Mouse (Mus musculus) olfactory bulb, adult 2 months (tissue): ENCODE data around the gene Serpinb6e.

Experiments used
- CTCF ChIP-seq: fragments of 200-500 bp; IDR thresholded peaks from 2 replicates; pipeline ENCODE4 v1.5.1; 2012; ENCODE audit warnings: low read depth, mild to moderate bottlenecking, low read length, moderate library complexity; ENCODE audit not compliant: insufficient read depth
- POLR2A ChIP-seq: fragments of 200-500 bp; IDR thresholded peaks from 2 replicates; pipeline ENCODE4 v1.6.1; 2012; ENCODE audit warnings: mild to moderate bottlenecking, low read depth, low read length, moderate library complexity; ENCODE audit not compliant: insufficient read depth

DNA sequence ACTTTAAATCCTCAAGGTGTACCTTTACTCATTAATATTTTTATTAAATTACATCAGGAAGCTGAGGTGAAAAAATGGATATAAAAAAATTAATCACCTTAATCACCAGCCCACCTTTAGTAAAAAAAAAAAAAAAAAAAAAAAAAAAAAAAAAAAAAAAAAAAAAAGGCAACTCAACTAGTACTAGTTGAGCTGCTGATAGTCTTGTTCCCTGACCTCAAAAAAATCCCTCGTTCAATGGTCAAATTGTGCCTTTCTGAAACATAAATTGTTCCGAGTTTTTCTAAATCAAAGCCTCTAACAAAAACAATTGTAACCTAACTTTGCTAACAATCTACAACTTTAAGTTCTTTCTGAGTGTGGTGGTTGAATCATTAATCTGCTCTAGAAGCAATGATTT lies 12.5 kb downstream of the Serpinb6e start:
- TF ChIP-seq CTCF (no peak), POLR2A (no peak)
